Mouse (Mus musculus) hematopoietic stem cell, adult 5-6 weeks (primary cell): ENCODE measurements around the gene Gm28051. TPM values are rescaled to one million over a fixed set of nuclear protein-coding genes. Genes with fewer than 3 reads are reported as not detected.

Experiments used
- ATAC-seq, 2 experiments: fragments of 125-278 bp in 1 of 2; replicated peaks in 1 of 2; 2 replicates each; pipeline ENCODE4 v1.8.0; 2016 to 2017; ENCODE audit warnings: inconsistent platforms in 2 of 2, mild to moderate bottlenecking in 2 of 2, moderate number of reproducible peaks in 2 of 2, low read depth in 1 of 2, moderate TSS enrichment in 1 of 2; ENCODE audit not compliant: low FRiP score in 2 of 2, poor library complexity in 2 of 2, severe bottlenecking in 2 of 2, insufficient read depth in 1 of 2, low TSS enrichment in 1 of 2
- total RNA-seq: library from RNA; stranded (forward); fragments of 172-1452, 232-1000 nt; gene quantifications from 2 replicates; pipeline ENCODE4 v1.2.3, GENCODE M21; 2017

Gene Gm28051
- total RNA-seq, 1 experiment from 2014 or later, result not detected

- no peak for ATAC-seq
Measured at GRCm38 (mm10) chr12:102699156-102699555, 58.4 kb downstream of the Gm28051 start.

DNA sequence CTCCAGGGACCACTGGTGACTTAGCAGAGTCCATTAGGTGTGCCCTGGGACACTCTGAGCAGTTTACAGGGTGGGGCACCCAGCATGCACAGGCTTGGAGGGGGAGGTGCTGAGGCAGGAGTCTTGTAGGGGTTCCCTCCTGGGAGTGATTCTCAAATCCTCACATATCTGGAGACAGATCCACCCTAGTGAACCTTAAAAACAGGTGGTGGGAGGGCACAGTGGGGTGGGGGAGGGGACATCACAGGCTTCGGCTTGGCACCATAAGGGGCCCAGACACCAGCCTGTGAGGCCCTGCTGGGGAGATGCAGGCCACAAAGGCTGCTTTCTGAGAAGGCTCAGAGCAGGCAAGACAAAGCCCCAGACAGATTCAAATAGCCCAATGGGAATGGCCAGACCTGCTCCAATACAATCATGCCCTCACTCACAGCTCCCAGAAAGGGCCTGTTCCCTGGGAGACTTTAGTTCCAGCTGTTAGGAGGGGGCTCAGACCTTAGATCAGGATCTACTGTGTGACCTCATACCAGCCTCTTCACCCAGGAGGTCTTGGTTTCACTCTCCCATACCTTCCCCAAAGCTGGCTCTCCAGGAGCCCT lies 59.4 kb downstream of the Gm28051 start:
- ATAC-seq, result peak in 1 of 2 experiments; percentile 35; a peak in 1 of 4 replicates

DNA sequence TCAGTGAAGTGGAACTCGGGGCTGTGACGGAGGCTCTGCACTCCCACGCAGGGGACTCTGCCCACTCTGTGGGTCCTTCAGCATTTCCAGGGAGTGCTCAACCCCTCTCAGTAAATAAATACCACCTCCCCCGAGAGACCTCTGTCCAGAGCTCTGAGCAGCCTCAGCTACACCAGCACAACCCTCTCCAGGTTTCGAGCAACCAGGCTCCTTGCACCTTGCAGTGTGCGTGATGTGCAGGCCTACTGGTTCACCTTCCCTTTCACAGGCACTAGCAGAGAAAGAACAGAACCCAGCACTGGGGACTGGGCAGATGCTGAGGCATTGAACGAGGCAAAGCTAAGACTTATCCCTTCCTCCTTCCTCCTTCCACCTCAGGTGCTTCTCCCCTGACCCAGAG lies 60.2 kb downstream of the Gm28051 start:
- ATAC-seq, result no peak

- ATAC-seq, result no peak
Measured at GRCm38 (mm10) chr12:102696635-102697354, 60.8 kb downstream of the Gm28051 start.

DNA sequence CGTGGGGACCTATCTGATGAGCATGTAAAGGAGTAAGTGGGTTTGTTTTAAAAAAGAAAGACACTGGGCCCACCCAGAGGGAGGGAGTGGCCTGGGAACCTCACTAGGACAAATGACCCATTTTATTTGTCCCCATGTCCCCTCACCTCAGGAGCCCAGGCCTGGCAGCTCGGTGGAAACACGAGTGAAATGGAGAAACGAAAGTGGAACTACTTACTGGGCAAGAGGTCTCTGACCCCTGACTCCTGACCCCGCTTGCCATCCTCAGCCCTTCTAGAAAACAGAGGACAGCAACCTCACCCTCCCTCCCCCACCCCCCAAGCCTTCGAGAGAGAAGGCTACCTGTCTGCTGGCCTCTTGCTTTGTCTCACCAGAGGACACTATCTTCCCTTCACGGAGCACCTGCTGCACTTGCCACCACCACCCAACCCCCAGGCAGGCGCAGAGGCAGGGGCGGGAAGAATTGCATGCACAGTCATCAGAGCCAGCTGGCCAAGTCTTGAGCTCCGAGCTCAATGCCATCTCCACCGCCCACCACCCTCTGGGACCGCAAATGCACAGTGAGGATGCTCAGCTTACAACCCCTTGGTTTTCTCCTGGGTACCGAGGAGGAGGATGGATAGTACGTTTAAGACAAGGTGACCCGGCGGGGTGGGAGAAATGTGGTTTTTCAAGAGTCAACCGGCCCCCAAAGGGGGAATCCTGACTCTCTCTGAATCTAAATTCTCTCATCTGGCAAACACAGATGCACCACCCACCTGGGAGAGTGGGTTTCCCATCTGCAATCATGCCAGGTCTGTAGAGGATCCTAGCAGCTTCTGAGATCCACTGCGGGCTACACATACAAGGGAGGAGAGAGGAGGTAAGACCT lies 62.0 kb downstream of the Gm28051 start:
- ATAC-seq, result no peak

- ATAC-seq, result no peak
Measured at GRCm38 (mm10) chr12:102691761-102692160, 65.8 kb downstream of the Gm28051 start.

DNA sequence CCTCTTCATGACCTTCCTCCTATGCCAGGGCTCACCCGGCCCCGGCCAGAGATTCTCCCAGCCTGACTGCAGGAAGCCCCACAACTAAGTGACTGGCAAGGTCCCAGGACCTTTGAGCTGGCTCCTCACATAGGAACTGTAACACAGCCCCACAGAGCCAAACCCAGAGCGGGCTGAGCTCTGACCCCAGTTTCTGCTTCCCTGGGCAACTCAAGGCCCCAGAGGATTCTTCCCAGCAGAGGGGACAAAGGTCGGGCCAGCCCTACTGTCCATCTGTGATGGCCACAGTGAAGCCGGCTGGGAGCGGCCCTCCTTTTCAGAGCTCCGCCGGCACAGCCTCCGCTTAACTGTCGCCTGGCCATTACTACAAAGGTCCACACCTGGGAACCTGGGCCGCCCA lies 66.4 kb downstream of the Gm28051 start:
- ATAC-seq, result peak in 1 of 2 experiments; percentile 16; a peak in 3 of 4 replicates

GRCm38 (mm10) chr12:102689773-102690563 lies 67.6 kb downstream of the Gm28051 start:
- peak; percentile 91 for ATAC-seq

- no peak for ATAC-seq
Measured at GRCm38 (mm10) chr12:102686321-102686720, 71.2 kb downstream of the Gm28051 start.

- no peak for ATAC-seq
Measured at GRCm38 (mm10) chr12:102685523-102685931, 72.0 kb downstream of the Gm28051 start.

DNA sequence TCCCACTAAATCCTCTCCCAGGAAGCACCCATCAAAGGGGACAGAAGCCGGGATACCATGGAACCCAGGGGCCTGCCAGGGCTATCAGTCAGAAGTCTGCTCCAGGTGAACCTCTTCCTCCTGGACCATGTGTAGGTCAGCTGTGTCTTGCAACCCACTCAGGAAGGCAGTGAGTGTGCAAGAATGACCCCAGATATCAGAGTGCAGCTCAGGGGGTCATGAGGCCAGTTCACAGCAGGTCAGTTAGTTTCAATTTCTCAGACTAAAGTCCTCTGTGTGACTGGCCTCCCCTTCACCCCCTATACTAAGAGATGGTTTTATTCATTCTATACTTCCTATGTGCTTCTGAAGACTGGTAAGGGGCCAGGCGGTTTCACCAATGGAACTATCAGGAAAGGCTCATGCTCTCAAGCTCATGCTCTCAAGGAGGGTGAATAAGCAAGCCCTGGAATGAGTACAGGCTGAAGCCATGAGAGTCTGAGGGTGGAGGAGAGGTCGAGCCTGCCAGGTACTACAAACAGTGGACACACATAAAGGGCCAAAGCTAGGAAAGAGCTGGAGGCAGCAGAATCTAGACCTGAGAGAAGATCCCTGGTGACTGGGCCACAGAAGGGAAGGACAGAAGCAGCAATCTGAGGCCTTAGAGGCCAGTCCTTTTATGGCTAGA lies 72.7 kb downstream of the Gm28051 start:
- no peak for ATAC-seq

DNA sequence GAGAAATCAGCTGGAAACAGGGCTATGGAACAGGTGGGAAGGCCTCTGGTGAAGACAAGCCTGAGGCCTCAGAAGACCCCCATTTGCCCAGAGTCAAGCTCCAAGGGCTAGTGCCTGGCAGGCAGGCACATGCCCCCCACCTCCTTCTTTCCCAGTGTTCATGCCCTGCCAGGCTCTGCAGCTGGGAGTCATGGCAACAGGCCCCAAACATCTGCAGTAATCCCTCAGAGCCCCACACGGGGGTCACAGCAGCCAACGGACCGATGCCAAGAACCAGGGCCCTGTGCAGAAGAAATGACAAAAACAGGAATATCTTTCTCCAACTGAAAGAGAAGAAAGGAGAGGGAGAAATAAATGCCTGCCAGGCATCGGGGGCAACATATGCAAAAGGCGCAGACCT lies 73.6 kb downstream of the Gm28051 start:
- ATAC-seq, result no peak

DNA sequence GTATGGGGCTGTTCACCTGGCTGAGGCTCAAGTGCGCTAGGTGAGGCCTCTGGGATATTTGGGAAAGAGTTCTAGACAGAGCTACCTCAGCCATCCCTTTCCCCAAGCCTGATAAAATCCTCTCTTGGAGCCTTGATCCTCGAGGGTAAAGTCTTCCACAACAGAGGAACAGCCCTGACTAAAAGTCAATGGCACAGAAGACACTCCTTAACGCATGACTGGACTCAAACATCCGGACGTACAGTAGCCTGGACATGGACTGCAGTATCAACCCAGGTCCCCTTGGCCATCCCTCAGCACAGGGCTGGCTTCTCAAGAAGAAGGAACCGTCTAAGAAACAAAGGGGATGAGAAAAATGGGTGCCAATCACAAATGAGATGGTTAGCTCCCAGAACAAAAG lies 74.1 kb downstream of the Gm28051 start:
- ATAC-seq, result no peak

DNA sequence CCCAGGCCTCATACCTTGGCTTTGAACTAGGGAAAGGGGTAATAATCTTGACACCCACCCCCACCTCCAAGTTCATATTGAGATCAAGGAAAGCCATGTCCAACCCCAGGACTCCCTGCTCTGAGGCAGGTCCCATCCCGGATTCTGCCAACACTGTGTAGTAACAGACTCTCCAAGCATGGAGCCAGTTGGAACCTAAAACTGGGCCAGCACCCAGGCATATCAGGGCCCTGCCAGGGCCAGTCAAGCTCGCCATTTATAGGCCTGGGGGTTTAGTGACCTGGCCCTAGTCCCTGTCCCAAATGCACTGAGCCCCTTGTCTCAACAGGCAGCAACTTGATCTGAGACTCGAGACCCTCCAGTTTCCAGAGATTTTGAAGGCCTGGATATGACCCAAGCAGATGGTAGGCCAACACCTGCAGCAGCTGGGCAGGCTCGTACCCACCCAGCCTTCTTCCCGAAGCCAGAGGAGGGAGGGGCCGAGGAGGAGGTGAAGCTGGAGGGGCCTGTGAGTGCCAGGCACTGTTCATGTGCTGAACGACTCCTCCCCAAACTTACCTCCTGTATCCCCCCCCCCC lies 74.8 kb downstream of the Gm28051 start:
- no peak for ATAC-seq

DNA sequence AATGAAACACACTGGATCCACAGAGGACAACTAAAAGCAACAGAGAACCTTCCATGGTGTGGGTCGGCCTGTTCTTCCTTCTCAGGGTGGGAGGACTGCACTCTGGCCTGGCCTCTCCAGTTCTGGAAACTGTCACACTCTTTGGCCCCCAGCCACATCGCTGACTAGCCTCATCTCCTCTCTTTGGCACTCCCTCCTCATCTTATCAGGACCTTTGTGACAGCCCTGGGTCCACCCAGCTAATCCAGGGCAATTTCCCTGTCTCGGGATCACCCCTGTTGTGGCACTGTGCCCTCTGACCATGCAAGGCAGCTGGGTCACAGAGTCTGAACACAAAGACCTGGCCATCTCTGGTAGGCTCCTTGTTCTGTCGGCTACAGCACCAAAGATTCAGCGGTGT lies 75.5 kb downstream of the Gm28051 start:
- ATAC-seq, result no peak

DNA sequence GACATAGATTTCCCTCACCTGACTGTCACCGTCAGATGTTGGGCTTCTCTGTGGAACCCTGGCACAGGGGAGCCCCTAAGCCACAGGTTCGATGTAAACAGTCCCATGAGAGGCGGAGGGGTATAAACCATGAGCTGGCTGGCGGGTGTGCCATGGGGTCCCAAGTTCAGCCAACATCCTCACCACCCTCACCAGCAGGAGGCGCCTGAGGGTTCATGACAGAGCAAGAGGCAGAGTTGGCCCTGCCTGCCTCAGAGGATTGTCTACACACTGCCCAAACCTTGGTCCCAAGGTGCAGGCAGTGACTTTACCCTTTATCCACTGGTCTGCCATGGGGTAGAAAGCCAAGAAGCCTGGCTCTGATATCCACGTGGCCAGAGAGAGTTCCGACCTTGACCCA lies 76.0 kb downstream of the Gm28051 start:
- peak in 1 of 2 experiments; percentile 51; a peak in 1 of 4 replicates for ATAC-seq

DNA sequence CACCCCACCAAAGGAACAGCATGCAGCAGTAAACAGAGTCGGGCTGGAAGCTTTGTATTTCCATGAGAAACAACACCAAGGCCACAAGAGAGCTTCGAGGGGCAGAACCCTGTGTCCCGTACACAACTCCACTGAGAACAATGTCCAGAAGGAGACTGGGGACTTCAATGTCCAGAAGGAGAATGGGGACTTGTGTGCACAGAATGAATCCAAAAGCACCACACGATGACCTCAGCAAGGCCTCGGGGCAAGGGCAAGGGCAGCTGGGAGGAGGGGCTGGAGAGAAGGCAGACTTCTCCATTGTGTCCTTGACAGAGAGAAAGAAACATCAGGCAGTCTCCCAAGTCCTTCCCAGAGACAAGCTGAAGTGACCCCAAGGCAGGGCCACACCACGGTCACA lies 78.7 kb downstream of the Gm28051 start:
- no peak for ATAC-seq
